Mouse (Mus musculus) NIH3T3 (cell line): ENCODE results near the gene Rps13.

ENCODE experiments used
- DNase-seq: peaks from one replicate; pipeline ENCODE4 v3.0.0-alpha.2; 2012; ENCODE audit warnings: low read depth

Rps13 gene

DNA sequence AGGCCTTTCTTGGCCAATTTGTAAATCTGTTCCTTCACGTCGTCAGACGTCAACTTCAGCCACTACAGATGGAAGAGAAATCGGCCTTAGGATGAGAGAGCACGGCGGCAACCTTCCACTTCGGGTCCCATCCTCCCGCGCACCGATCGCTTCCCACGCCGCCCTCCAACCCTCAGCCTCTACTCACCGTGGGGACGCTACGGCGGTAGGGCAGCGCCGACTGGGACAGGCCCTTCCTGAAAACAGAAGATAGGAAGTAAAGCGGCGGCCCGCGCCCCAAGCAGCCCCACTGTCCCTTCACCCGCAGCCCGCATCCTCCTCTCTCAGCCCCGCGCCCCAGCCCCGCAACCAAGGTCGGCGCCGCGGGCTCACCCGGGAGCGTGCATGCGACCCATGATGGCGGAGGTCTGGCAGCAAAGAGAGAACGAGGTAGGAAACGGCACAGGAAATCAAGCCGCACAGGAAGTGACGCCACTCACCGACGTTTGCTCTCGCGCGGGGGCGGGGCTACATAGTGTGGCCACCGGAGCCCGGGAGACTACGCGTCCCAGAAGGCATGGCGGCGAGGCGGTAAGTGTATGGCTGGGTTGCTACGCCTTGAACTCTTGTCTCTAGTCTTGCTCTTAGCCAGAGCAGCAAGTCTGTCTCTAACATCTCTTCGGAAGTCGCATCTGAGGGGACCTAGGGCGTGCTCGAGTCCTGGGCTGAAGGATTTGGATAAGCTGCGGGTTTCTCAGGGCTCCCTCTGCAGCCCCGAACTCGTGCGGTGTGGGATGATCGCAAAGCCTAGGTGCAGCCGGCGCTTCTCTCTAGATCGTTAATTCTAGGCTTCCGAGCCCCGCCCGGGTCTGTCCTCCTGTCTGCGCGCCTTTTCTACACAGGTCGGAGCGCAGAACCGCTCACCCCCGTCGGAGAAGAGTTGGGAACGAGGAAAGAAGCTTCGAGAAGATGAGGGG is at the start of gene Rps13:
Rps13 (minus strand) TSS at position 483 of the 956 bp plus-strand sequence.
- peak; percentile 97 for DNase-seq

DNA sequence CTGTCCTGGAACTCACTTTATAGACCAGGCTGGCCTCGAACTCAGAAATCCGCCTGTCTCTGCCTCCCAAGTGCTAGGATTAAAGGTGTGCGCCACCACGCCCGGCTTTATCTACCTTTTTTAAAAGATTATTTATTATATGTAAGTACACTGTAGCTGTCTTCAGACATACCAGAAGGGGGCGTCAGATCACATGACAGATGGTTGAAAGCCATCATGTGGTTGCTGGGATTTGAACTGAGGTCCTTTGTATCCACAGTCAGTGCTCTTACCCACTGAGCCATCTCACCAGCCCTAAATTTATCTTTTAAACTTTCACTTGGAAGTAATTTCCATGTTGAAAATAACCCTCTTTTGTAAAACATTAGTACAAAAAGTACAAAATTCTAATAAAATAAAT is 45.2 kb upstream of the Rps13 start:
- peak; percentile 3 for DNase-seq

DNA sequence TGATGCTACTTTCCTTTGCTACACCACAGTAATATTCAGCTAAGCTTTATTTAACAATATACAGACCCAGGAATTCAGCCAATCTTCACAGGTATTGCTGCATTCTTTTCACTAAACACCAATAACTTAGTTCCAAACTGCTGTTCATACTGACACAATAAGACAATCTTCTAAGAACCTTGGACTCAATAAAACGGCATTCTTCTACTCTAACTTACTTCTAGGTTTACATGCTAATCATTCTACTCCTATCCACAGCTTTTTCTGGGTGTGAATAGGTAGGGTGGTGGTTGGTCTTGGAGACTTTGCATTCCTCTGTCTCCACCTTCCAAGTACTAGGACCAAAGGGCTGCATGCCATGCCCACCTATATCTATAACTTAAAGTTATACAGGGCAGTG is 40.3 kb upstream of the Rps13 start:
- no peak for DNase-seq

DNA sequence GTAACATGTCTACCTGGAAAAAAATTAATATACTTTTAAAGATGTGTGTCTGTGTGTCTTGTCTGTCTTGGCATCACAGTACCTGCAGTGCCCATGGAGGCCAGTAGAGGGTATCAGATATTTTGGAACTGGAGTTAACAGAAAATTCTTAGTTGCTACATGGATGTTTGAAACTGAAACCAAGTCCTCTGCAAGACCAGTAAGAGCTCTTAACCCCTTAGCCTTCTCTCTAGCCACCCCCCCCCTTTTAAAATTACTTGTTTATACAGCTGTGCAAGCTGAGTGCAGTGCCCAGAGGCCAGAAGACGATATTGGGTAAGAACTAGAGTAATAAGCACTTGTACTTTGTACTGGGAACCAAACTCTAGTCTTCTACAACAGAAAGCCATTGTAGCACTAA is 2.2 kb upstream of the Rps13 start:
- DNase-seq: peak; percentile 85

DNA sequence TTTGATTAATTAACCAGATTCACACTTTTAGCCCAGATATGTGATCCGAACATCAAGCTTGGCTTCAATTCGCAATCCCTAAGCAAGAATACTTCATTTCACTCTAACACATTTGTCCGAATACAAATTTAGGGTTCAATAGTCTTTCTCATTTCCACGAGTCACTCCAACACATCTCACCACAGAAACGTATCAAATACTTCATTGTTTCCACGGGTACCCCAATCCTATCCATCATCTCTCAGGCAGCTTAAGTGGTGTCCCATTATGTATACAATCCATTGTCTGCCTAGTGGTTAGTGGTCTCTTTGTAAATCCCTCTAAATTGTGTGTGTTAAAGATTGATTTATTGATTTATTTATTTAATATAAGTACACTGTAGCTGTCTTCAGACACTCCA is 1.1 kb upstream of the Rps13 start:
- no peak for DNase-seq

DNA sequence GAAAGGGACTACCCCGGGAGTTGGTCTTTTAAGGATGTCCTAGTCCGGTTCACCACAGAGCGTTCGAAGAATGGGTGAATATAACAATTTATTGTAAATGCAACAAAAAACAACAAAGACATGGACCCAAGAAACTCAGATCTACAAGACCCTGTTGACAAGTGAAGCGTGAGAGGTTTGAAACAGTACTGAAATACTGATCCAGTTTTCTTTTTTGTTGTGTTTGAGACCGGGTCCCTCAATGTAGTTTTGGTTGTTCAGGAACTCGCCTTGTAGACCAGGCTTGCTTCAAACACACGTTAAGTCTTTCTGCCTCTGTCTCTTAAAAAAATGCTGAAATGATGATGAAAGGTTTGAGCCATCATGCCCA is 659 bp upstream of the Rps13 start:
- DNase-seq: peak; percentile 25

DNA sequence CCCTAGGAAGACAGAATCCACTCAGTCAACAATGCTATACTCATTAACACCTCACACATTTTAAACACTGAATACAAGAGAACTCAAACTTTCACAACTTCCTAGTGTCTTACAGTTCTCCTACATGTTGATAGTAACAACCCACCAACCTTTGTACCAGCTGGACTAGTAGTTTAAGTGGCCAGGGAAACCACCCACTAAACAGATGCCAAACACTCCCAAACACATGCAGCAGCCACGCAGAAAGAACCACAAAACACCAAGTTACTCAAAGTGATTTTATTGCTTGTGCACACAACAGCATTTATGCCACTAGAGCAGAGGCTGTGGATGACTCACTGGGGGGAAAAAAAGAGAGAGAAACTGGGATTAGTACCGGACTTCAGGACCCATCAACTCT is 2.7 kb downstream of the Rps13 start:
- no peak for DNase-seq

DNA sequence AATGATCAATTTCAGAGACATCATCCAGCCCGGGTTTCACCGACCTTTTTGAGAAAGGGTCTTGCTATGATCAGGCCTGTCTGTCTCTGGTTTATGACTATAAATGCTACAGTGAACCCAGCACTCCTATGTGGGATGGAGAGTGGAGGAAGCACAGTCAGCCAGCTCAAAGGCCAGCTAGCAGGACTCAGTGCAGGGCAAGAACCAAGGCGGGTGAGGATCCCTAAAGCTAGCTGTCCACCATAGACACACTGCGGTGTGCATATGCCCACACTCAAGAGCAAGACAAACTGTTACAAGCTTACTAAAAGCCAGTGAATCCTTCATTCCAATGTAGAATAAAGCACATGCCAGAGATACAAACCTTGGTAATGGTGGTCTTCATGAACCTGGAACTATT is 4.1 kb downstream of the Rps13 start:
- no peak for DNase-seq

DNA sequence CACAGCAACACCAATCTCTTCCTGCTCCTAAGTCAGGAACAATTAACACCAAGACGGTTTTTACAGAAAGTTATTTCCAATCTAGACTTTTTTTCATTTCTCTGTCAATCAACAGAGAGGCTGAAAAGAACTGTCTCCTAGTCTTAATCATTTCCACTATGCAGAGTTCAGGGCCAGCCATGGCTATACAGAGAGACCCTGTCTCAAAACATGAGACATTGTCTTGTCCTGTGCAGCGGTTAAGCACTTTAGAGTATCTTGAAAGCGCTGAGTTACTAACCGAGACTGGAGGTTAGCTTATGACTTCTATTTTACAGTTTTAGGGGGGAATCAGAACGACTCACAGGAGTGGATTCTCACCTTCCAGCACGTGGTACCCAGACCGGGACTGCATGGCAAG is 5.2 kb downstream of the Rps13 start:
- DNase-seq: no peak

DNA sequence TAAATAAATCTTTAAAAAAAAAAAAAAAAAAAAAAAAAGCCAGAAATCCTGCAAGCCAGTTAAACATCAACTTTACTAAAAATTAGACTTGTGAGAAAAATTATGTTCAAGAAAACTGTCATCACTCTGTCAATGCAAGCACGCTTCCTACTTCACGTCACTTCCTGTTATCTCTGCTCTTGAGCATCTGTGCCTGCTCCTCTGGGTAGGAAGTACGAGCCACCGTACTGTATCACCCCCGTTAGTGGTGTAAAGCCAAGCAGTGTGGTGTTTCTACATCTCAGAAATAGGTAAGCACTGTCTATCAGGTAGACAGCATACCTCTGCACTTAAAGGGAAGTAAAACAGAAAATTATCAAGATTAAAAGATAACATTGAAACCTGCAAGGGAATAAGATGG is 6.1 kb downstream of the Rps13 start:
- no peak for DNase-seq

DNA sequence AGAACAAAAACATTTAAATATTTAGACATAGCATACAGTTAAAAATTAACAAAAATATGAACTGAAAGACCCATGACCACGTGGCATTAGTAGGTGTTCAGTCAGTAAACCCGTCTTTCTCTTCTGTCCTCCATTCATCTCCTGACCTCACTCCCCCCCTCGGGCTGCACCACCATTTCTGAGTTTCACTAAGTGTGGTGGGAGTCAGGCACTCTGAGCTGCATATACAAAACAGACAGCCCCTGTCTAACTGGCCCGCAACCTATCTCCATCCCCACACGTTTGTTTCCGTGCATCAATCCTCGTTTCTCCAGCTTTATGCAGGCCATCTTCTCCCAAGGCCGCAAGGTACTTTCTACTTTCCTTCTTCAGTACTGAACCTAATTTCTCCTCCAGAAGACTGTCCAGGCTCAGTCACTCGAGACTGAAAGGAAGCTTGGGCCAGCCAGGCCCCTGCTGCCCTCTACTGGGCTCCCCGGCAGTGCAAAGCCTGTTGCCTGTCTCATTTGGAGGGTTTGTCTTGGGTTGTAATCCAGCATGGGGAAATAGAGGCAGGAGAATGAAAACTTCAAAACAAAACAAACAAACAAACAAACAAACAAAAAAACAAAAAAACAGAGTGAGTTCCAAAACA is 10.5 kb downstream of the Rps13 start:
- peak; percentile 84 for DNase-seq

DNA sequence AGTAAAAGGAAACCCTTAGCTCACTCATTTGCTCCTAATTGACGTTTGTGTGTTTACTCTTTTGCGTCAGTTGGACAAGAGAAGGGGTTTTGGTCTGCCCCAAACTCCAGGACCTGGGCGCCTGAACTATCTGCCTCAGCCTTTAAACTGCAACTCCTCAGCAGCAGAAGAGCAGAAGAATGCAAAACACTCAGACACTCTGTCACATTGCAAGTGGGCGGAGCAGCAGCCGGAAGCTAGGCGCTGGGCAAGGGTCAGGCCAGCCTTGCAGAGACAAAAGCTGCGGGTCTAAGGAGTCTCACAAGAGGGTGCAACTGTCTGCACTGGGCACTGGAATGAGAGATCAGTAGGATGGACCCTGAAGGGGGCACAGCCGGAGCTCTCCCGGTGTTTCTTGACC is 24.5 kb downstream of the Rps13 start:
- no peak for DNase-seq

DNA sequence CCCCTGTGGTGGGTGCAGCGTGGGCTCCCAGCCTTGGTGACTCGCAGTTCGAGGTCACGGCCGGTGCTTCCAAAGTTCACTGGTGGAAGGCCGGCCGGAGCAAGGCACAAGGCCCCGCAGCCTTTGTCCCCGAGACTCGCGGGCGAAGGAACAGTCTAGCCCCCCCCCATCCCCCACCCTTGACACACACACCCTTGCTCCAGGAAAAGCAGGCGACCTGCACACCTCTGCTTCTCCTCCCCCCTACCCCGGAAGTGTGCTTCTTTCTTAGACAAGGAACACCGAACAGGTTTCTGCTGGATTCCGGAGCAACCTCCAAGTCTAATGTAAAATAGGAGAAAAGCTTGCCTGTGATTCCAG is 25.4 kb downstream of the Rps13 start:
- DNase-seq: no peak

DNA sequence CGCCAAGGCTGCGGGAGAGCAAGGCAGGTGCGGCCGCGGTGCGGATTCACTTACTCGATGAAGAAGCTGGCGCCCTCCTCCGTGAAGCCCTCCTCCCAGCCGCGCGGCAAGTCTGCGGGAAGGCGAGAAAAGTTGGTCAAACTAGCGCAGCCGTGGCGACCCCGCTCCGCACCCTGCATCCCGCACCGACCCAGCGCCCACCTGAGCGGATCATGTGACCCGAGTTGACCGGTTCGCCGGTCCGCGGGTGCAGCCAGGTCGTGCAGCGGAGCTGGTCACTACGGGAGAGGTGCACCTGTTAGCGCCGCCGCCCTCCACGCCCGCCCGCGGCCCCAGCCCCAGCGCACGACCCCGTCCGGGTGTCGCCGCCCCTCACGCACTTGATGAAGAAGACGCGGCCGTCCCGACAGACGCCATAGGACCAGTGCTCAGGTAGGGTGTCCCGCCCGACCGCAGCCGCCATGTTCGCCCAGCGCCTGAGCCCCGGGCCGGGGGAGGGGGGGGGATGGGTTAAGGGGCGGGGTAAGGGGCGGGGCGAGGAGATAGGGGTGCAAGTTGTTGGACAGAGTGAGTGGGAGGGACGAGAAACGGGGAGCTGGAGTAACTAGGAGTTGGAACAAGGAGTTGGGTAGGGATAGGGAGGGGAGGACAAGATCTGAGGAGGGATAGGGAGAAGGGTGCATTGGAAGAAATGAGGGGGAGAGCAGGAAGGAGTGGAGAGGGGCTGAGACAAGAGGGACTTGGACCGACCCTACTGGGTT is 25.9 kb downstream of the Rps13 start, which contains the start of gene Plekha7:
Plekha7 (minus strand) TSS at position 506 of the 761 bp plus-strand sequence.
- no peak for DNase-seq

DNA sequence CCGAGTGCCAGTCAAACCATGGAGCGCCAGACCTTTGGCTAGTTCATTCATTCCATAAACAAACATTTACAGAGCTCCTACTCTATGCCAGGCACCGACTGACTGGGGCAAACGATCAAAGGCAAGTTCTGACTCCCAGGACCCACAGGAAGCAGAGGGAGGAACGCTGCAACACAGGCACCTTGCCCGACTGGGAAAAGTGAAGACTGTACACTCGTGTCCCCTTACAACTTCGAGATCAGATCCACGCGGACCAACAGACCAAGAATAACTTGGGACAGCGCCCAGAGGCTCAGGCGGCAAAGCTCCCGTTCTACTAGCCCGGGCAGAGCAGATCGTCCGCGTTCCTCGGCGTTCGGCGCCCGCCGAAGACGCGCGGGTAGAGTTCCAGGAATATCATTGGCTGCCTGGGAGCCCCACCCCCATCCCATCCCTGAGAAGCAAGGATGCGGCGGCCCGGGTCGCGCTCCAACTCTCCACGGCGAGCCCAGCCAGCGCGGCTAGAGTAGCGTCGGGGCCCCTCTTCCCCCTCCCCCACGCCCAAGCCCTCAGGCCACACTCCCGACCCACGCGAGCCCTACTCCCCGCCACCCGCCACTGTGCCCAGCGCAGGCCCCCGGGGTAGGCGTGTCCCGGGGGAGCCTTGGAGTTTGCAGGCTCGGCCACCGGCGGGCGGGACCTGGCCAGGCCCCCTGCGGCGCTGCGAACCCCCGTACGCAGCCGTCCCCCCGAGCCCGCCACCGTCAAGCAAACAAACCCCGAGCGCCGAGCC is 26.7 kb downstream of the Rps13 start:
- DNase-seq: peak; percentile 31

DNA sequence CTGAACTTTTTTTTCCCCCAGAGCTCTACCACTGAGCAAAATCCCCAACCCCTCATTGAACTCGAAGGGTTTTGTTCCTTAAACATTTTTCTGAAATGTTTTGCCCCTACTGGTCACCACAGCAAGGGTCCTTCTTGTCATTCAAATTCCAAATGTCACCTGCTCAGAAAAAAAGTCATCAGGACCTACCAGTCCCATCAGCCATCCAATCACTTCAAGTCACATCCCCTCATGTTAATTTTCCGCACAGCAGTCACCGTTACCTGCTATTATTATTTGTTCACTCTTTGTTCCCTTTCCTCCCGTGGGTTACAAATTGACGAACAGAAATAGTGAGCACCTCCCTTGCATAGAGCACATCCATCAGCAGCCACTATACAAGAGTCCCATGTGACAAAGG is 27.4 kb downstream of the Rps13 start:
- no peak for DNase-seq

DNA sequence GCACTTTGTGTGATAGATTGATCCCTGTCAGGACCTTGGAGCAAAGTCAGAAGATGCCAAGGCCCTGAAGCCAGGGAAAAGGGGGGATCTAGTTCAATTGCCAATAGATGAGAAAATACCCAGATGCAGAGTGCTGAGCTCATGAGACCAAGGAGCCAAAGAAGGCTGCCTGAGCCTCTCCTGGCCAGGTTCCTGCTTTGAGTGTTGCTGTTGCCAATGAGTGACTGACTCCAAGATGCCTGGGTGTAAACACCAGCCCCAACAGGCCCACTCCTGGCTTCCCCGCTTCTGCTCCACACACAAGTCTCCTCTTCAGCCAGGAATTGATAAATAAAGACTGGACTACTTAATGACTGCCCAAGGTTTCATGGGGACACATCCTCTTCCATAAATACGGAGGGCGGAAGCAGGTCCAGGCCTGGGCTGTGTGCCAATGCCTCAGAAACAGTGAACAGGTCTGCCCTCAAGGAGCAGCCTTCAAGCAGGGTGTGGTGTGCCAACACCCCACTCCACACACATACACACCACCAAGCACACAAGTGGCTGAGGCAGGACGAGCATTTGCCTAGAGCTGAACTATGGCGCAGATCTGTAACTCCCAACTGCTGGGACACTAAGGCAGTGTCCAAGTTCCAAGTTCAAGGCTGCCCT is 32.2 kb downstream of the Rps13 start:
- peak; percentile 78 for DNase-seq

DNA sequence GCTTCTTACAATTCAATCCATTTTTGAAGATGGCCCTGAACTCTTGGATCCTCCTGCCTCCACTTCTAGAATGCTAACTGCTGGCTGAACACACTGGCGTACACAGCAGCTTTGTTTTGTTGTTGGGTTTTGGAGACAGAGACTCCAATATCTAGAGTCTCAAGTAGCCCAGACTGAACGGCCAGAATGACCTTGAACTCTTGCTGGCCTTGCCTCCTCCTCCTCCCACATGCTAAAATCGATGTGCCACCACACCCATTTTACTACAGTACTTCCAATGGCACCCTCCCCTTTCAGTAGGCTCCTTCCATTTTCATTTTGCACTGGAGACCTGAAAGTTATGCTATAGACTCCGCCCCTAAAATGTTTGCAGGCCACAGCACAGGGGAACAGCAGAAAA is 32.9 kb downstream of the Rps13 start:
- no peak for DNase-seq

DNA sequence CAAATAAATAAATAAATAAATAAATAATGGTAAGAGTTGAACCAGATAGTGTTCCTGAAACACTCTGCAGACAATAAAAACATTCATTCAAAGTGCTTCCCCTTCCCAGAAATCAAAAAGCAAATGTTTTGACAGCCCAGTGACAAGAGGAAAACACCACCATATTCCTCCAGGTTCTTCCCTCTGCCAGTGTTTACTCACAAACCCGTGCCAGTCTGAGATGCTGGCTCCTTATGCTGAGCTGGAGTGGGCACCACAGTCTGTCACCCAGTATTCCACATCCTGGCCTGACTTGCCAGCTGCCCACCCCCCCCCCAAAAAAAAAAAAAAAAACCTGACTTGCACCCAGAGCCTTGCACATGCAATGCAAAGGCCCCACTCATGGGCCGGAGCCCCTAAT is 35.1 kb downstream of the Rps13 start:
- DNase-seq: no peak

DNA sequence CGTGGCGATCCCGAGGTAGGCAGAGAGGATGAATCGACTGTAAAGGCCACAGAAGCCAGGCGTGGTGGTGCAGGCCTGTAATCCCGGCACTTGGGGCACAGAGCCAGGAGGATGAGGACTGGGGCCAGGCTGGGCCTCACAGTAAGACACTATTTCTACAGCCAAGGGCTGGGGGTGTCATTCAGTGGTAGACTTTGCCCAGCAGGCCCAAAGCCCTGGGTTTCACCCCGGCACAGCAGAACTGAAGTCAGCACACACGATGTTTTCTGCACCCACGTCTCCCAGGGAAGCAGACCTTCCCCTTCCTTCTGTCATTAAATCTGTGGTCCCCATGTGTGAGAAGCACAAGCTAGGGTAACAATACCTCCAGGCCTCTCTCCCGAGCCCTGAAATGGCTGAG is 35.6 kb downstream of the Rps13 start:
- DNase-seq: no peak

DNA sequence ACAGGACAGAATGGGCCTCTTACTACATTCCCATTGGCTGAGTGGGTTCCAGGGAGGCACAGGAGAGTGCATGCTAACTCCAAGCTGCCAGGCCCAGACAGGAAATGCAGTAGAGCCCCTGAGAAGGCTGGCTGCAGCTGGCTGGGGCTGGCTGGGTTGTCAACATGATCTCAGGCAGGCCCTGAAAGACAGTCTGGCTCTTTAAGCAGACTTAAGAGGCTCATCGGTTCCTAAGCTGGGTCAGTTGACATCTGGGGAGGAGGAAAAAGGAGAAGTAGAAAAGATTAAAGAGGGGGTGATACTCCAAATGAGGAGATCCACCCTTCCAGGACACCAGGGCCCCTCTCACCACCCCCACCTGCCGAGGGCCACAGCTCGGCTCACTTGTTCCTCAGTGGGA is 39.0 kb downstream of the Rps13 start:
- DNase-seq: peak; percentile 35

DNA sequence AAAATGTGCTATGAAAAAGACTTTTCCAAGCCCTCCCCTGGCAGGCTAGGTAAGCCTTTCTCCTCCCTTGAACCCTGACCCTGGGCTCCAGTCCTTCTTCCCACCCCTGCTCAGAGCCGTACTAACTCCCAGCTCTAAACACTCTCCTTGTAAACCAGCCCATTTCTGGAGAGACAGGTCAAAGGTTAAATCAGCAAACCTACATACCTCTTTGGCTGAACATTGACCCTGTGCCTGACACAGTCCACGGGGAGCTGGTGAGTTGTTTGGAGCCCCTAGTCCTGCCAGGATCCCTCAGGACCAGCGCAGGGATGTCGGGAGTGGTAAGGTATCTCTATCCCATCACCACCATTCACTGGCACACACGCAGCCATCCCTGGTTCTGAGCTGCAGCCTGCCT is 41.6 kb downstream of the Rps13 start:
- no peak for DNase-seq
